29 mouse cellular contexts compared by ENCODE assay signal in the genomic region with DNA sequence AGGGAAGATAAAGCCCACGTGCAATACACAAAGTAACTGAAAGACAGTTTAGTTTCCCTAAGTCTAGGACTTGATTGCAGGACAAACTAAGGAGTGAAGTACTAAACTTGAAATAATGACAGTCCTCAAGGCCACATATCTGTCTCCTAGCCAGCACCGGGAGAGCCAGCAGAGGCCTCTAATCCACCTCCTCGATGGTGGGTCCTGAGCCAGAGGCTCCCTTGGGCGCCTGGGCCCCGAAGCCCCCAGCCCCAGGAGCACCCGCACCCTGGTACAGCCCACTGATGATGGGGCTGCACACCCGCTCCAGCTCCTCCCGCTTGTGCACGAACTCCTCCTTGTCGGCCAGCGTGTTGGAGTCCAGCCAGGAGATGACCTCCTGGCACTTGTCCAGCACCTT. TPM values are rescaled to one million over a fixed set of nuclear protein-coding genes. Genes with fewer than 3 reads are reported as not detected.
"Had no signal": no experiment of that assay in that cellular context is flagged by ENCODE, and none has a peak within 500 bp of the region (broad histone marks: within the 10 kb centered on the region; RNA-seq: fewer than 3 reads in every experiment).

A gene (plus strand): TSS at position 91 of the 400 bp plus-strand sequence.

RNA-seq across cellular contexts. Expression of the gene that starts here (rescaled TPM):
- total RNA-seq: gastrocnemius, adult 8-10 months; gastrocnemius, postnatal 14 days; gastrocnemius, postnatal 36 days; heart, adult 2 months; heart, postnatal 14 days; heart, postnatal 36 days; hematopoietic stem cell, adult 5-6 weeks; hindbrain, postnatal 0 days; layer of hippocampus, adult 2 months; layer of hippocampus, postnatal 10 days; layer of hippocampus, postnatal 25 days; left cerebral cortex, adult 2 months; left cerebral cortex, postnatal 14 days; left cerebral cortex, postnatal 36 days had no signal
- polyA plus RNA-seq: heart, adult 2 months; heart, embryonic 11.5 days; heart, embryonic 13.5 days; heart, embryonic 15.5 days; heart, postnatal 0 days; hindbrain, embryonic 13.5 days; hindbrain, embryonic 15.5 days; hindbrain, postnatal 0 days; intestine, embryonic 15.5 days; intestine, postnatal 0 days; kidney, embryonic 14.5 days; kidney, embryonic 16.5 days; limb, embryonic 10.5 days; limb, embryonic 12.5 days; limb, embryonic 14.5 days; liver, embryonic 11.5 days; liver, embryonic 13.5 days had no signal
